32 mouse cellular contexts compared by ENCODE assay signal in the genomic region with DNA sequence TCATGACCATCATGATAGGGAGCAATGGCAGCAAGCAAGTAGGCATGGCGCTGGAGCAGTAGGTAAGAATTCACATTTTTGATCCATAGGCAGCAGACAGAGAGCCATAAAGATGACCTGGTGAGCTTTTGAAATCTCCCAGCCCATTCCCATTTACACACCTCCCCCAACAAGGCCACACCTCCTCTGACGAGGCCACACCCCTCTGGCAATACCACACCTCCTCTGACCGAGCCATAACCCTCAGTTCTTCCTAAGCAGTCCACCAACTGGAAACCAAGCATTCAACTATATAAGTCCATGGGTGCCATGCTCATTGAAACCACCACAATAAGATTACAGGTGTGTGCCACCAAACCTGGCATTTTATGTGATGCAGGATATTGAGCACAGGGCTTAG.
"Had no signal": no experiment of that assay in that cellular context is flagged by ENCODE, and none has a peak within 500 bp of the region (broad histone marks: within the 10 kb centered on the region; RNA-seq: fewer than 3 reads in every experiment).

No protein-coding gene starts in this region.

- H3K4me1 ChIP-seq: heart, embryonic 15.5 days; hindbrain, embryonic 12.5 days; hindbrain, embryonic 13.5 days; hindbrain, embryonic 15.5 days; intestine, embryonic 15.5 days; kidney, embryonic 15.5 days had no signal

- H3K27ac ChIP-seq: heart, embryonic 15.5 days; hindbrain, embryonic 10.5 days; hindbrain, embryonic 12.5 days; hindbrain, embryonic 13.5 days; hindbrain, embryonic 14.5 days; hindbrain, embryonic 15.5 days; hindbrain, postnatal 0 days; intestine, embryonic 15.5 days; kidney, embryonic 15.5 days; kidney, postnatal 0 days; layer of hippocampus, adult 2 months; left cerebral cortex, adult 2 months had no signal

- H3K36me3 ChIP-seq: heart, embryonic 15.5 days; hindbrain, embryonic 10.5 days; hindbrain, embryonic 12.5 days; hindbrain, embryonic 13.5 days; hindbrain, embryonic 15.5 days; intestine, embryonic 15.5 days; kidney, embryonic 15.5 days had no signal

- H3K4me2 ChIP-seq: heart, embryonic 15.5 days; hindbrain, embryonic 12.5 days; hindbrain, embryonic 13.5 days; hindbrain, embryonic 14.5 days; hindbrain, embryonic 15.5 days; intestine, embryonic 15.5 days; kidney, embryonic 15.5 days had no signal

- H3K4me3 ChIP-seq: heart, embryonic 15.5 days; hindbrain, embryonic 10.5 days; hindbrain, embryonic 12.5 days; hindbrain, embryonic 13.5 days; hindbrain, embryonic 15.5 days; intestine, embryonic 15.5 days; kidney, embryonic 15.5 days; layer of hippocampus, adult 2 months; left cerebral cortex, adult 2 months had no signal

- DNase-seq: heart, postnatal 10 days; heart, postnatal 14 days; heart, postnatal 36 days; heart, postnatal 4 days; kidney, adult 11 months; kidney, adult 18-20 months; kidney, adult 2 months; kidney, adult 8-10 months; kidney, adult 9 months; kidney, postnatal 10 days; kidney, postnatal 14 days; kidney, postnatal 25 days; kidney, postnatal 36 days; kidney, postnatal 4 days; layer of hippocampus, adult 9-11 months; layer of hippocampus, postnatal 36 days had no signal

- H3K9me3 ChIP-seq: heart, embryonic 15.5 days; hindbrain, embryonic 10.5 days; hindbrain, embryonic 12.5 days; hindbrain, embryonic 13.5 days; hindbrain, embryonic 15.5 days; intestine, embryonic 15.5 days; kidney, embryonic 15.5 days had no signal

- ATAC-seq: hindbrain, embryonic 16.5 days; hindbrain, postnatal 0 days; inflammation-experienced regulatory T-cells, adult 6 months; intestine, embryonic 15.5 days; intestine, embryonic 16.5 days; intestine, postnatal 0 days had no signal

- H3K27me3 ChIP-seq: heart, embryonic 15.5 days; hindbrain, embryonic 12.5 days; hindbrain, embryonic 13.5 days; hindbrain, embryonic 15.5 days; intestine, embryonic 15.5 days; kidney, embryonic 15.5 days had no signal

- H3K9ac ChIP-seq: heart, embryonic 15.5 days; hindbrain, embryonic 12.5 days; hindbrain, embryonic 13.5 days; hindbrain, embryonic 14.5 days; hindbrain, embryonic 15.5 days; intestine, embryonic 15.5 days; kidney, embryonic 15.5 days had no signal
